Mouse (Mus musculus) liver, adult 2 months (tissue): ENCODE results near the gene Lpgat1.

ENCODE experiments used
- CTCF ChIP-seq: fragments of 200-500 bp; IDR thresholded peaks from 2 replicates; pipeline ENCODE4 v1.5.1; 2011; ENCODE audit warnings: low read depth, low read length, control low read depth
- POLR2A ChIP-seq: fragments of 200-500 bp; IDR thresholded peaks from 2 replicates; pipeline ENCODE4 v1.6.1; 2011; ENCODE audit warnings: low read length, control low read depth; ENCODE audit not compliant: insufficient read depth; ENCODE audit errors: extremely low read depth

GRCm38 (mm10) chr1:191723675-191724074 is 6.0 kb downstream of the Lpgat1 start:
- TF ChIP-seq CTCF: no peak
- TF ChIP-seq POLR2A: no peak
